Mouse (Mus musculus) ovary, adult 10 weeks (tissue): ENCODE results near the gene Atp5e. TPM values are rescaled to one million over a fixed set of nuclear protein-coding genes. Genes with fewer than 3 reads are reported as not detected.

Experiments
- polyA plus RNA-seq: library from polyadenylated mRNA; stranded (reverse); fragments of 350-450 nt; fragmentation: Illumina TruSeq; extraction: RNeasy Lipid Tissue Mini Kit (QIAGEN cat#74804); gene quantifications from one replicate; pipeline ENCODE4 v1.2.3, GENCODE M21; 2014

Atp5e gene
- polyA plus RNA-seq = 27.9 TPM

DNA sequence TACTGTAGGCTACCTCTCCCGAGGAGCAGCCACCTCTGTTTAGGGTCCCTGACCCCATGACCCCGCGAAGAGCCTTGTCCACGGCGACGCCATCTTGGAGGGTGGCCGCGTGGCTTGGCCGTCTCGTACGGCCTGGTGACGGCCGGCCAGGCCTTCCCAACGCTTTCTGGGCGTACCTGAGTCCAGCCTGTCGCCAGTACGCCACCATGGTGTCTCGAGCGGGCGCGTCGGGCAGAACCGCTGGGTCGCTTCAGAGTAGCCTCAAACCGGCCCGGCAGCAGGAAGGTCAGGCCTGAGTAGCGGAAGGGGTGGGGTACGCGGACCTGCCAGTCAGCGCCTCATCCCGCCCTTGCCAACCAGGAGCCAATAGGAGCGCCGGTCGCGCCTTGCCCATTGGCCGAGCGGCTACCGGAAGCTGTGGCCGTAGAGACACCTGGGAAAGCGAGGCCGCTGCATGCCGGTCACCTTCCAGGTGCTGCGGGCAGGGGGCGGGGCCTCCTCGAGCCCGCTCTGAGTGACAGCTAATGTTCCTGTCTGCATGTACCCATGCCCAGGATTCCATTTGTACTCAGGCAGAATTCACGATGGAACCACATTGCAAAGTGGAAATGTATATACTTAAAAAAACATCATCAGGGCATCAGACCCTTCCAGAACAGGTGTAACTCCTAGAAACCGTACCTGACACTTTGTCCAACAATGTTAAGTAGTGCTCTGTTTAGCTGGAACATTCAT, at the start of gene Atp5e:
TSS of gene Atp5e (minus strand) at position 317 of the 735 bp plus-strand sequence.

DNA sequence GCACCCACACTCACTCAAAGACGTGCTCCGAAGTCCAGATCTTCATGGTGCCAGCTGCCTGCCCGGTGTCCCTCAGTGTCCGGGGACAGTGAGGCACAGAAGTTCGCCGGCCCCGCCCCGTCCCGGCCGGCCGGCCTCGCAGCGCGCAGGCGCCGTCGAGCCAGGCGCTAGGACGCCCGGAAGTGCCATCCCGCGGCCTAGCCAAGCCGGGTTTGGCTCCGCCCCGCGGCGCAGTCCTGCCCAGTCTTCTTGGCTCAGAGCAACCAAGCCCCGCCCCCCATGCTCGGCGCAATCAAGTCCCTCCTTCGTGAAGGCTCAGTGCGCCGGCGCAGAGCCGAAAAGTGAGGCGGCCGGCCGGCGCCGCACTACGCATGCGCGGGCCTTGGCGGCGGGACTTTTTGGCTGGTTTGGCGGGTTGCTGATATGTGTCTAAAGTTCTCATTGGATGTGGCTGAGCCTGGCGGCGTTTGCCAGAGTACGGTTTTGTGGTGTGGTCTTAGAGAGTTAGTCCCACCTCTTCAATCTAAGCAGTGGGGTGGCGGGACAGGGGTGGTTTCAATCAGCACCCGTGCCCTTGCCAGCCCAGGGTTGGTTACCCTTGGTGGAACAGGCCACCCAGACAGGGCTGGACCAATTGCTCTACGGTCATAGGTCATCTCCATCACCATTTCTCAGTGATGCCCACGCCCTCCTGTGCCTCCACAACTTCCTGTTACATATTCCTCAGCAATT, 9.1 kb upstream of the Atp5e start, which contains the start of gene Prelid3b:
TSS of gene Prelid3b (minus strand) at position 264 of the 732 bp plus-strand sequence.

DNA sequence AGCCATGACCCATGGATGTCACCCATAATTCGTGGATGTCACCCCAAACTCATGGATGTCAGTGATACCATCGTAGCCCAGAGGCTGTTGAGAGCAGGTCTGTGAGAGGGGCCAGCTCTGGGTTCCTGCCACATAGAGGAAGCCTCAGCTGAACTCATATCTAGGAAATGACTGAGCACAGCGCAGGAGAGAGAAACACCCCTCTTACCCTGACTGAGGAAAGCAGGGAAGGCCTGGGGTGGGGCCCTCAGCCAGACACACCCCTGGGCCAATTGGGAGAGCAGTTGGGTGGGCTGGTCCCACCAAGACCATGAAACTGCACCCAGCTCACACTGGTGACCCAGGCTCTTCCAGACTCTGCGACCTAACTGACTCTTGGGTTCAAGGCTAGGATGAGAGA, 13.6 kb downstream of the Atp5e start, which contains the start of gene Tubb1:
TSS of gene Tubb1 (plus strand) at position 343 of the 400 bp plus-strand sequence.

DNA sequence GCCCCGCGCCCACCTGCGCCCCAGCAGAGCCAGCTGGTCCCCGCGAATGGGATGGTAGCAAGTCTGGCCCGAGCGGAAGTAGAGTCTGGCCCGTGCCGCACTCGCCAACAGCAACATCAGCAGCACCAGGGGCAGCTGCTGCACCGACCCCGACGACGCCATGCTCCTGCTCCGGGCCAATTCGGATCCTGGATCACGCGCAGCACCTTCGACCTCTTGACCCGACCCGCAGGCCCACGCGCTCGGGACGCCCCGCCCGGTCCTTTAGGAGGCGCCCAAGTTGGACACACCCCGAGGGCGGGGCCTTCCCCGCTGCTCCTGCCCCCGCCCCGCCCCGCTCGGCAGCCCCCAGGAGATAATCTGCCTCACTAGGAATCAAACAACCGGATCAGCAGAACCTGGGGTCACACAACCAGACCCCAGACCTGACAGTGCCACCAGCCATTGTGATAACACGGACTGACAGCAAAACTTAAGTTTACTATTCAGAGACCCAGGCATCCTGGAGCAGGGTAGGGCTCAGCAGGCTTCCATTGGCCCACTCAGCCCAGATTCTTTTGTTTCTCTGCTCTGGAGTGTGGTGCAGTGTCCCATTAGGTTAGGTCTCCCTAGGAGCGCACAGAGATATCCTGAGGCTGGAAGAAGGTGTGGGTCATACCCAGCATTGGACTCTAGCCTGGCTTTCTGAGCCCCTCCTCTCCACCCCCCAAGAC, 25.0 kb downstream of the Atp5e start, which contains the start of gene Ctsz:
TSS of gene Ctsz (minus strand) at position 303 of the 713 bp plus-strand sequence.

DNA sequence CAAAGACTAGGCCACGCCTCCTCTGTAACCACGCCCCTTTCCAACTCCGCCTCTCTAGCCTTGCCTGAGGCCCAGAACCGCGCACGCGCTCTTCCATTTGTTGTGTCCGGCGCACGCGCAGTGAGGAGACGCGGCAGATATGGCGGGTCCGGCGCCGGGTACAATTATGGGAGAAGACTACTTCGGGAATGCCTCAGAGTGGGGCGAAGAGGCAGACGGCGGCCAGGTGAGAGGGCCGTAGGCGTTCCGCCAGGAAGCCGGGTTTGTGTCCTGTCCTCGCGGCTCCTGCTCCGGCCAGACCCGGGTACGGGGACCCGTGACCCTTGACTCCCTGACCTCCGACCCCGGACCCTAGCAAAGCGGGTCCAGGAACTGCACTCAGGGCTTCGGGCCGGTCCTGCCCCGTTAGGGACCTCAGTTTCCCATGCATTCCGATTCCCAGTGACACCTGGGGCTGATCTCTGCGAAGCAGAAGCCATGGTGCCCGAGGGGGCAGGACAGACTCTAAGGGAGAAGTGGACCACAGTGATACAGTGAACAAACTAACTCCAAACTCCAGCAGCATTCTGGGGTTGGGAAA, 48.1 kb downstream of the Atp5e start, which contains the start of gene Nelfcd:
TSS of gene Nelfcd (plus strand) at position 74 of the 580 bp plus-strand sequence.

Other genes starting within 250 kb of the Atp5e start
- 794 TPM for gene Gnas, start 179.8 kb downstream of the Atp5e start, polyA plus RNA-seq
- not detected for gene Gm20721, start 117.4 kb downstream of the Atp5e start, polyA plus RNA-seq
- 4.7 TPM for gene Nelfcd, start 48.3 kb downstream of the Atp5e start, polyA plus RNA-seq
- 8.3 TPM for gene Ctsz, start 25.1 kb downstream of the Atp5e start, polyA plus RNA-seq
- gene Tubb1, start 13.4 kb downstream of the Atp5e start, polyA plus RNA-seq = not detected
- 64.5 TPM for gene Prelid3b, start 9.0 kb upstream of the Atp5e start, polyA plus RNA-seq
- 0.06 TPM for gene Zfp831, start 179.4 kb upstream of the Atp5e start, polyA plus RNA-seq